Mouse (Mus musculus) liver, embryonic 16.5 days (tissue): Measurements from ENCODE around the gene Gm10188. TPM values are rescaled to one million over a fixed set of nuclear protein-coding genes. Genes with fewer than 3 reads are reported as not detected.

Experiments
- ATAC-seq: fragments of 200-750 bp; cut with Nextera tagmentation; 2 replicates; pipeline ENCODE4 v1.8.0; 2017; ENCODE audit warnings: low read depth, mild to moderate bottlenecking, moderate number of reproducible peaks, moderate library complexity
- H3K27ac ChIP-seq: fragments of 300-500 bp; sonication (generic); 2 replicates; pipeline ENCODE4 v1.5.1; 2014; ENCODE audit warnings: mild to moderate bottlenecking, low read length
- H3K27me3 ChIP-seq: fragments of 300-500 bp; sonication (generic); 2 replicates; pipeline ENCODE4 v1.6.1; 2014; ENCODE audit warnings: low read depth, low read length, mixed read lengths; ENCODE audit not compliant: control insufficient read depth, insufficient read depth
- H3K36me3 ChIP-seq: fragments of 300-500 bp; sonication (generic); 2 replicates; pipeline ENCODE4 v1.6.1; 2014; ENCODE audit warnings: mild to moderate bottlenecking; ENCODE audit not compliant: control insufficient read depth, insufficient read depth
- H3K4me1 ChIP-seq: fragments of 300-500 bp; sonication (generic); 2 replicates; pipeline ENCODE4 v1.6.1; 2014; ENCODE audit warnings: low read depth, low read length, mixed read lengths; ENCODE audit not compliant: control insufficient read depth
- H3K4me2 ChIP-seq: fragments of 300-500 bp; sonication (generic); 2 replicates; pipeline ENCODE4 v1.6.1; 2014; ENCODE audit warnings: low read depth, low read length, mixed read lengths
- H3K4me3 ChIP-seq: fragments of 300-500 bp; sonication (generic); 2 replicates; pipeline ENCODE4 v1.5.1; 2014; ENCODE audit warnings: low read depth, mild to moderate bottlenecking, low read length
- H3K9ac ChIP-seq: fragments of 300-500 bp; sonication (generic); 2 replicates; pipeline ENCODE4 v1.6.1; 2014; ENCODE audit warnings: low read depth, low read length
- H3K9me3 ChIP-seq: fragments of 300-500 bp; sonication (generic); replicated peaks from 2 replicates; pipeline ENCODE4 v1.6.1; 2016; ENCODE audit warnings: low read length; ENCODE audit not compliant: control insufficient read depth
- WGBS: fragments of 180-500 bp; shearing (Covaris S2); extraction: QIAGEN DNeasy Blood & Tissue Kit; methylation state at CpG from one replicate; pipeline ENCODE4 v1.1.7; 2014; ENCODE audit not compliant: insufficient replicate concordance; 5-methylcytosine and 5-hydroxymethylcytosine counted together
- polyA plus RNA-seq: library from polyadenylated mRNA; unstranded; fragments of >200 nt; fragmentation: Nextera tagmentation; extraction: Ambion mirVana; gene quantifications from 2 replicates; pipeline ENCODE4 v1.2.1, GENCODE M21; 2015

Gm10188 gene
- polyA plus RNA-seq = not detected in 2 replicates

GRCm38 (mm10) chr1:132229667-132230066 lies at the start of gene Gm10188:
TSS of gene Gm10188 (minus strand) at chr1:132229767.
- Histone ChIP-seq H3K27me3 (no peaks in the 10 kb centered on the region), H3K36me3 (no peaks in the 10 kb centered on the region), H3K27ac (no peak within 1 kb of the TSS), H3K9ac (no peak within 1 kb of the TSS), H3K4me1 (no peaks in the 10 kb centered on the region), H3K4me2 (no peak within 1 kb of the TSS), H3K9me3 (no peaks in the 10 kb centered on the region), H3K4me3 (no peak within 1 kb of the TSS)
- ATAC-seq = no peak
- 62% methylated on average over 3 of the region's 3 CpGs for WGBS

GRCm38 (mm10) chr1:132277124-132277523 lies 47.6 kb upstream of the Gm10188 start:
- Histone ChIP-seq H3K4me1 (no peaks in the 10 kb centered on the region), H3K27me3 (no peaks in the 10 kb centered on the region), H3K27ac (no peak overlapping the region), H3K4me2 (no peak overlapping the region), H3K4me3 (no peak overlapping the region), H3K9me3 (no peaks in the 10 kb centered on the region), H3K36me3 (no peaks in the 10 kb centered on the region), H3K9ac (no peak overlapping the region)
- ATAC-seq = no peak
- 67% methylated on average over 6 of the region's 6 CpGs for WGBS

- H3K36me3 ChIP-seq = no peaks in the 10 kb centered on the region
- ATAC-seq = no peak
- no peaks in the 10 kb centered on the region for H3K9me3 ChIP-seq
- H3K4me2 ChIP-seq = no peak overlapping the region
- H3K27ac ChIP-seq = no peak overlapping the region
- no peaks in the 10 kb centered on the region for H3K27me3 ChIP-seq
- no peaks in the 10 kb centered on the region for H3K4me1 ChIP-seq
- H3K4me3 ChIP-seq = no peak overlapping the region
- 41% methylated on average over 3 of the region's 3 CpGs for WGBS
- H3K9ac ChIP-seq = no peak overlapping the region
Measured at GRCm38 (mm10) chr1:132276694-132277093, 47.1 kb upstream of the Gm10188 start.

GRCm38 (mm10) chr1:132271237-132271636 lies 41.7 kb upstream of the Gm10188 start:
- Histone ChIP-seq H3K36me3 (no peaks in the 10 kb centered on the region), H3K9me3 (no peaks in the 10 kb centered on the region), H3K4me3 (no peak overlapping the region), H3K4me2 (no peak overlapping the region), H3K4me1 (no peaks in the 10 kb centered on the region), H3K9ac (no peak overlapping the region), H3K27me3 (no peaks in the 10 kb centered on the region), H3K27ac (no peak overlapping the region)
- no peak for ATAC-seq
- WGBS = 63% methylated on average over 3 of the region's 3 CpGs

- H3K27me3 ChIP-seq = no peaks in the 10 kb centered on the region
- H3K4me1 ChIP-seq = peaks cover 17% of the 10 kb centered on the region
- H3K4me3 ChIP-seq = no peak overlapping the region
- H3K4me2 ChIP-seq = no peak overlapping the region
- WGBS = 56% methylated on average over 7 of the region's 7 CpGs
- H3K9me3 ChIP-seq = no peaks in the 10 kb centered on the region
- no peak overlapping the region for H3K27ac ChIP-seq
- H3K9ac ChIP-seq = no peak overlapping the region
- H3K36me3 ChIP-seq = no peaks in the 10 kb centered on the region
- ATAC-seq = no peak
Measured at GRCm38 (mm10) chr1:132268418-132269060, 39.0 kb upstream of the Gm10188 start.

- 69% methylated on average over 2 of the region's 2 CpGs for WGBS
- H3K4me1 ChIP-seq = peaks cover 17% of the 10 kb centered on the region
- H3K9me3 ChIP-seq = no peaks in the 10 kb centered on the region
- no peak overlapping the region for H3K4me3 ChIP-seq
- no peaks in the 10 kb centered on the region for H3K36me3 ChIP-seq
- H3K27me3 ChIP-seq = no peaks in the 10 kb centered on the region
- H3K27ac ChIP-seq = no peak overlapping the region
- ATAC-seq = no peak
- H3K9ac ChIP-seq = no peak overlapping the region
- no peak overlapping the region for H3K4me2 ChIP-seq
Measured at GRCm38 (mm10) chr1:132267959-132268358, 38.4 kb upstream of the Gm10188 start.

- WGBS = 44% methylated on average over 8 of the region's 8 CpGs
Measured at GRCm38 (mm10) chr1:132266791-132267557, 37.4 kb upstream of the Gm10188 start.

GRCm38 (mm10) chr1:132265936-132266335 lies 36.4 kb upstream of the Gm10188 start:
- H3K36me3 ChIP-seq = no peaks in the 10 kb centered on the region
- H3K27me3 ChIP-seq = no peaks in the 10 kb centered on the region
- H3K27ac ChIP-seq = no peak overlapping the region
- no peaks in the 10 kb centered on the region for H3K9me3 ChIP-seq
- H3K4me1 ChIP-seq = peaks cover 17% of the 10 kb centered on the region
- H3K4me3 ChIP-seq = no peak overlapping the region
- ATAC-seq = no peak
- no peak overlapping the region for H3K9ac ChIP-seq
- 73% methylated on average over 10 of the region's 10 CpGs for WGBS
- H3K4me2 ChIP-seq = no peak overlapping the region

More at GRCm38 (mm10) chr1:132266791-132267557, 37.4 kb upstream of the Gm10188 start:
- Histone ChIP-seq H3K27ac (no peak overlapping the region), H3K9me3 (no peaks in the 10 kb centered on the region), H3K4me1 (peaks cover 17% of the 10 kb centered on the region), H3K9ac (no peak overlapping the region), H3K4me2 (no peak overlapping the region), H3K36me3 (no peaks in the 10 kb centered on the region), H3K27me3 (no peaks in the 10 kb centered on the region), H3K4me3 (no peak overlapping the region)
- ATAC-seq = no peak

GRCm38 (mm10) chr1:132265211-132265859 lies 35.8 kb upstream of the Gm10188 start:
- Histone ChIP-seq H3K27me3 (no peaks in the 10 kb centered on the region), H3K9me3 (no peaks in the 10 kb centered on the region), H3K36me3 (no peaks in the 10 kb centered on the region), H3K27ac (no peak overlapping the region), H3K4me3 (no peak overlapping the region), H3K4me2 (no peak overlapping the region), H3K9ac (no peak overlapping the region), H3K4me1 (peaks cover 17% of the 10 kb centered on the region)
- 67% methylated on average over 8 of the region's 8 CpGs for WGBS
- no peak for ATAC-seq
